Mouse (Mus musculus) embryonic facial prominence, embryonic 14.5 days (tissue): ENCODE data around the gene Sgsm1. TPM values are rescaled to one million over a fixed set of nuclear protein-coding genes. Genes with fewer than 3 reads are reported as not detected.

ENCODE experiments used
- ATAC-seq: fragments of 200-750 bp; cut with Nextera tagmentation; 2 replicates; pipeline ENCODE4 v1.8.0; 2017; ENCODE audit warnings: low read depth, moderate number of reproducible peaks, moderate TSS enrichment
- DNase-seq: peaks from one replicate; pipeline ENCODE4 v3.0.0-alpha.2; 2015; ENCODE audit warnings: low spot score
- H3K27ac ChIP-seq: fragments of 300-500 bp; sonication (generic); replicated peaks from 2 replicates; pipeline ENCODE4 v1.5.1; 2014; ENCODE audit warnings: low read depth, mild to moderate bottlenecking, low read length, moderate library complexity
- H3K27me3 ChIP-seq: fragments of 300-500 bp; sonication (generic); replicated peaks from 2 replicates; pipeline ENCODE4 v1.6.1; 2014; ENCODE audit warnings: low read length; ENCODE audit not compliant: control insufficient read depth, insufficient read depth
- H3K36me3 ChIP-seq: fragments of 300-500 bp; sonication (generic); 2 replicates; pipeline ENCODE4 v1.6.1; 2014; ENCODE audit warnings: low read length, mixed read lengths; ENCODE audit not compliant: control insufficient read depth, insufficient read depth
- H3K4me1 ChIP-seq: fragments of 300-500 bp; sonication (generic); 2 replicates; pipeline ENCODE4 v1.6.1; 2014; ENCODE audit warnings: antibody characterized with exemption, low read length; ENCODE audit not compliant: control insufficient read depth, insufficient read depth
- H3K4me2 ChIP-seq: fragments of 300-500 bp; sonication (generic); 2 replicates; pipeline ENCODE4 v1.6.1; 2014; ENCODE audit warnings: low read depth, mild to moderate bottlenecking, low read length, moderate library complexity, mixed read lengths
- H3K4me3 ChIP-seq: fragments of 300-500 bp; sonication (generic); 2 replicates; pipeline ENCODE4 v1.5.1; 2014; ENCODE audit warnings: low read depth, mild to moderate bottlenecking, low read length
- H3K9ac ChIP-seq: fragments of 300-500 bp; sonication (generic); 2 replicates; pipeline ENCODE4 v1.6.1; 2014; ENCODE audit warnings: low read depth, mild to moderate bottlenecking, low read length, moderate library complexity, mixed read lengths
- H3K9me3 ChIP-seq: fragments of 300-500 bp; sonication (generic); 2 replicates; pipeline ENCODE4 v1.6.1; 2016; ENCODE audit warnings: low read length; ENCODE audit not compliant: control insufficient read depth
- WGBS: fragments of 180-500 bp; shearing (Covaris S2); extraction: QIAGEN DNeasy Blood & Tissue Kit; methylation state at CpG from one replicate; pipeline ENCODE4 v1.1.7; 2014; 5-methylcytosine and 5-hydroxymethylcytosine counted together
- polyA plus RNA-seq: library from polyadenylated mRNA; unstranded; fragments of >200 nt; fragmentation: Nextera tagmentation; extraction: Ambion mirVana; gene quantifications from 2 replicates; pipeline ENCODE4 v1.2.1, GENCODE M21; 2014

Gene Sgsm1
- polyA plus RNA-seq, 1 experiment from 2014 or later: 2.0 TPM

DNA sequence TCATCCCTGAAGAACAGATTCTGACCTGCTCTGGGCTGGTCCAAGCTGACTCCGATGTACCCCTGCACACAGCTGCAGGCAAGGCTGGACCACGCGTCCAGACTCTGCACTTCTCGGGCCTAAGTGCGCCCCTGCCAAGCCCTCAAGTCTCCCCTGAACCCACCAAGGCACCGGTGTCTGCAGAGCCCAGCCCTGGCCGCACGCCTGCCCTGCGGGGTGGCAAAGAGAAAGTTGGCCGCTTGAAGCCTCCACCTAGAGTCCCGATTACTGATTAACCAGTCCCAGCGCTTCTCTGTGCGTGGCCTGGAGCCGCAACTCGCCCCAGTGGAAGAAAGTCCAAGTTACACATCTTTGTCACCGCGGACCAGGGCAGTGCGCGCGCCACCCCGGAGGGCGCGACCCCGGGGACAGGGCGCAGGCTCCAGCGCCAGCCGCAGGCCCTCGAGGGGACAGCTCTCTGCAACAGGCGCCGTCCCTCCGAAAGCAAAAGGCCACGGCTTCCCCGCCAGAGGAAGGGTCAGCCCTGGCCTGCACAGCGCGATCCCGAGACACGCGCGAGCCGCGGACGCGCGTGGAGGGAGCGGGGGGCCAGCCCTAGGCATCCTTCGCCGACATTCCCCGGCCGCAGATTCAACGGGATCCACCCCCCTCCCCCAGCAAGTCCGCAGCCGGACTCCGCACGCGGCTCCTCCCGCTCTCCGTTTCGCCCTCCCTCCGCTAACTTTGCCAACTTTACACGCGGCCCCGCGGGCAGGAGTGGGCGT is 90.0 kb downstream of the Sgsm1 start:
- Histone ChIP-seq H3K9ac (peak overlapping the region; percentile 54), H3K4me3 (peak overlapping the region; percentile 64), H3K27ac (no peak overlapping the region), H3K4me1 (no peaks in the 10 kb centered on the region), H3K27me3 (peaks cover 14% of the 10 kb centered on the region; the same call in 1 of the 2 replicates), H3K9me3 (no peaks in the 10 kb centered on the region), H3K36me3 (no peaks in the 10 kb centered on the region), H3K4me2 (peak overlapping the region; percentile 96)
- DNase-seq (no peak), ATAC-seq (peak; percentile 7; the same call in 1 of the 2 replicates)
- 2% methylated on average over 40 of the region's 64 CpGs for WGBS

DNA sequence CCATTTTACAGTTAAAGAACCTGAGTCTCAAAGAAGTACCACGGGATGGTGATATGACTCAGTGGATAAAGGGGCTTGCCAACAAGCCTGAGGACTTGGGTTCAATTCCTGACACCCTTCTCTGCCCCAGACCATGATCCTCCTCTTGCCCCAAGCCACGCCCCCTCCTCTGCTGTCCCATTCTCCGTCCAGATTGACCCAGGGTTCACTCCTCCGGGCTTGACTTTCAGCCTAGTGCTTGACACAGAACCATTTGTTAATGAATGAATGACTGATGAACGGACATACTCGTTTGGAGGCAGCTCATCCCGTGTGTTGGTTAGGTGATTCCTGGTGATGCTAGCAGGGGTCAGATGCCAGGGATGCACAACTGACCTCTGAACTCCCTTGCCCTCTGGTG is 90.7 kb downstream of the Sgsm1 start:
- peak overlapping the region; percentile 96; the same call in 1 of the 2 replicates for H3K4me2 ChIP-seq
- ATAC-seq (no peak), DNase-seq (no peak)
- H3K9ac ChIP-seq: no peak overlapping the region
- H3K4me1 ChIP-seq: no peaks in the 10 kb centered on the region
- peaks cover 14% of the 10 kb centered on the region; the same call in 1 of the 2 replicates for H3K27me3 ChIP-seq
- H3K9me3 ChIP-seq: no peaks in the 10 kb centered on the region
- no peaks in the 10 kb centered on the region for H3K36me3 ChIP-seq
- WGBS: 58% methylated on average over 7 of the region's 7 CpGs
- no peak overlapping the region for H3K4me3 ChIP-seq
- H3K27ac ChIP-seq: no peak overlapping the region

DNA sequence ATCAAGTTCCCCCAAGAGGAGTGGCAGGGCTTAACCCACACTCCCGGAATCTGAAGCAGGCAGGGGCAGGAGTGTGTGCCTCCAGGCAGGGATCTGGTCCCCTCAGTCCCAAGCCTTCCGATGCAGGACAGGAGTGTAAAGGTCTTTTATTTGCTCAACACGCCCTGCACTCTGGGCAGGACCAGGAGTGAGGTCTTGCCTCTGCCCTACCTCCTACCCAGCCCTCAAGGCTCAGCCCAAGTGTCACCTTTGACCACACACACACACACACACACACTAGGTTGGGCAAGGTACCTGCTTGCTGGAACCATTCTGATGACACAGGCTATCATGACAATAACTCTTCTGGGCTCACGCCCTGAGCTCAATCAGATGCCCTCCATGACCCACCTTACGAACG is 91.1 kb downstream of the Sgsm1 start:
- Histone ChIP-seq H3K4me2 (no peak overlapping the region), H3K36me3 (no peaks in the 10 kb centered on the region), H3K27ac (no peak overlapping the region), H3K4me3 (no peak overlapping the region), H3K27me3 (peaks cover 14% of the 10 kb centered on the region; the same call in 1 of the 2 replicates), H3K4me1 (no peaks in the 10 kb centered on the region), H3K9ac (no peak overlapping the region), H3K9me3 (no peaks in the 10 kb centered on the region)
- ATAC-seq (no peak), DNase-seq (no peak)
- WGBS: 73% methylated on average over 6 of the region's 6 CpGs

DNA sequence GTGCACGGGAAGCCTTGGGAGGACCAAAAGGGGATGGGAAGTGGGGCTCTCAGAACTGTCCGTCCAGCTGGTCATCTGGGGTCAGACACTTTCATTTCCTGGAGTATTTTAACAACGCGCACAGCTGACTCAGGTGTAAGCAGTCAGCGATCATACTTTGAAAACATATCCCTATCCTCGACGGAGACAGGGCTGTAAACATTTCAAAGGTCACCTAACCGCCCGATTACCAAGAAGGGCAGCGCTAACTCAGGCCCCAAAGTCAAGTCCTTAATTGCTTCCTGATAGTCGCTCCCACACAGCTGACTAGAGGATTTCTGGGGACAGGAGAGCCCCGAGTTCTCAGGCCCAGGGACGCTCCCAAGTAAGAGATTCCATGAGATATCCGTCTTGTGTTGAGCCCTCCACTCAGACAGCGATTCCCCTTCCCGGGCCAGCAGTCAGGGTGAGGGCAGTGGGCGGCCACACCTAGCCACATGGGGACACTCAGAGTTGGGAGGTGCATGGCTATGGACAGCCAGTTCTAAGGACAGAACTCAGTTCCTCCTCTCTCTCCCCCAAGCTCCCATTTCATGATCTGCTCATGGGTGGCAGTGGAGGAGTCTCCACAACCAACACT is 91.9 kb downstream of the Sgsm1 start:
- H3K9me3 ChIP-seq: no peaks in the 10 kb centered on the region
- H3K27me3 ChIP-seq: peaks cover 14% of the 10 kb centered on the region; the same call in 1 of the 2 replicates
- H3K9ac ChIP-seq: no peak overlapping the region
- DNase-seq (no peak), ATAC-seq (no peak)
- H3K4me3 ChIP-seq: no peak overlapping the region
- H3K36me3 ChIP-seq: no peaks in the 10 kb centered on the region
- WGBS: 62% methylated on average over 17 of the region's 17 CpGs
- H3K4me1 ChIP-seq: no peaks in the 10 kb centered on the region
- no peak overlapping the region for H3K4me2 ChIP-seq
- no peak overlapping the region for H3K27ac ChIP-seq

DNA sequence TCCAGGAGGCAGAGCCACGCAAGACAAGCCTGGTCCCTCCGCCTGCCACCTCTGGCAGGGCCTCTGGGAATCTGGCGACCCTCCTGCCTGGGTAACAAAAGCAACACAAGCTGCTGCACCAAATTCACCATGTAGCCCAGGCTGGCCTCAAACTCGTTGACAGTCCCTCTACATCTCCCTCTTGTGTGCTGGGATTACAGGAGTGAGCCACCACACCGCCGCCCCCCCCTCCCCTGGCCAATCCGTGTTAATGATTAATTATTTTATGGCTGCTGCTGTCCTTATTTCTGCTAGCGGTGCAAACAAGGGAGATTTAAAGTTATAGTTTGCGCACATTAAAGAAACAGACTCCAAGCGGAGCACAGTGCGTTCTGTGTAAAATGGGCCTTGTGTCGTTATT is 93.5 kb downstream of the Sgsm1 start:
- ATAC-seq (no peak), DNase-seq (no peak)
- Histone ChIP-seq H3K4me2 (no peak overlapping the region), H3K9ac (0 out of 2 replicates have a peak overlapping the region, but pooled peaks have one; percentile 3), H3K27me3 (peaks cover 14% of the 10 kb centered on the region; the same call in 1 of the 2 replicates), H3K9me3 (no peaks in the 10 kb centered on the region), H3K4me1 (no peaks in the 10 kb centered on the region), H3K4me3 (no peak overlapping the region), H3K36me3 (no peaks in the 10 kb centered on the region), H3K27ac (no peak overlapping the region)
- 84% methylated on average over 12 of the region's 12 CpGs for WGBS

DNA sequence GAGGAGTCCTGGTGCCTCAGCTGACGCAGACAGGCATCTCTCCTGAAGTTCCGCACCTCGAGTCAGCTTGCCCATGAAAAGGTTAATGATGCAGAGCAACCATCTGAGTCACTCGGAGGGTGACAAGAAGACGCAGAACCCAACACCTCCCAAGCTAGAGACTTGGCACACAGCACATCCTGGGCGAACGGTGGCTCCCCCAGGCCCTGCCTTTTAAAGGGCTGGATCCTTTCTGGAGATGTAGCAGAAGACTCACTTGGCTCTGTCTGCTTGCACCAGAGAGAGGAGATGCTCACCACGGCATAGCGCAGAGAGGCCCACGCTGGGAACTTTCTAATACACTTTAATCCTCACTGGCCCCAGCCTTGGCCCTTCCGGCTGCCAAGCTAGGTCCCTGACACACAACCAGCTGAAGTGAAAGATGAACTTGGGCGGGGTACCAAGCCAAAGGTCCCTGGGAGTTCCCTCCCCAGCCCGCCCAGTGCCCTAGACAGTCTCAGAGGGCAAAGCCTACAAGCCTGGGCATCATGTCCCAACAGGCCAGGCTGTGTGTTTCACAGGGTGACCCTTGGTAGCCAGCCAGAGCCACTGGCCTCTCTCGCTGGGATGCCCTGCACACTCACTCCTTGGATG is 94.1 kb downstream of the Sgsm1 start:
- H3K4me2 ChIP-seq: no peak overlapping the region
- H3K4me3 ChIP-seq: no peak overlapping the region
- H3K27ac ChIP-seq: no peak overlapping the region
- H3K9ac ChIP-seq: 0 out of 2 replicates have a peak overlapping the region, but pooled peaks have one; percentile 3
- peaks cover 14% of the 10 kb centered on the region; the same call in 1 of the 2 replicates for H3K27me3 ChIP-seq
- no peaks in the 10 kb centered on the region for H3K4me1 ChIP-seq
- 69% methylated on average over 13 of the region's 14 CpGs for WGBS
- H3K36me3 ChIP-seq: no peaks in the 10 kb centered on the region
- DNase-seq (no peak), ATAC-seq (no peak)
- H3K9me3 ChIP-seq: no peaks in the 10 kb centered on the region

DNA sequence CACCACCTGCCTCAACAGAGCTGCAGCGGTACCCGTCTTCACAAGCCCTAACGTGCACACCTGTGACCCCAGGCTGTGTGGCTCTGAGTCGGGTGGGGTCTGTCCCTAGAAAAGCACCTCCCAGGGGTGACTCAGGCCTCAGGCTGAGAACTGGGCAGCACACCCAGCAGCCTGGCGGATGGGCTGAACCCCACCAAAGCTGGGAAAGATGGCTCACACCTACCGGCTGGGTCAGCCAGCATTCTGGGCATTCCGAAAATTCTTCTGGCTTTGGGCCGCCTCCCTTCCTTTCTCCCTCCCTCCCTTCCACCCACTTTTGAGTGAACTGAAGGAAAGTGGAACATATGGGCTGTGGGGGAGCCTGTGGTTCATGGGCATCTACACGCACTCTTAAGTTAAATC is 95.0 kb downstream of the Sgsm1 start:
- Histone ChIP-seq H3K4me2 (no peak overlapping the region), H3K27ac (no peak overlapping the region), H3K9ac (no peak overlapping the region), H3K27me3 (peaks cover 11% of the 10 kb centered on the region; the same call in 1 of the 2 replicates), H3K4me1 (no peaks in the 10 kb centered on the region), H3K9me3 (no peaks in the 10 kb centered on the region), H3K4me3 (no peak overlapping the region), H3K36me3 (no peaks in the 10 kb centered on the region)
- DNase-seq (no peak), ATAC-seq (no peak)
- 52% methylated on average over 9 of the region's 9 CpGs for WGBS

DNA sequence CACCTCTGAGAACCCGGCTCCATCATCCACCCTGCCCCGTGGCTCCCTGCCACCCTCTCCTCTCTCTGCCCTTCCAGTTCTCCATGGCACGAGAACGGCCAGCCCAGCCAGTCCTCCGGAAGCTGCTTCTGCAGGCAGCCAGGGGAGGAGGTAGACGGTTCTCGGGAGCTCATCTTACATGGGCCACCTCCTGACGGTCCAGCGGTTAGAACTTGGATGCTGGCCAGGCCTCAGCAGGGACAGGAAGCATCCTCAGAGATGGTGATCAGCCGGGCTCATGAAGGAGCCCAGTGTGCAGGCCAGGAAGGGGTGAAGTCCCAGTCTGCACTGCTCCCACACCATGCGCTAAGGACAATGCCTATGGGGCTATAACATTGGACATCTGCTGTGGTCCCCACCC is 96.1 kb downstream of the Sgsm1 start:
- H3K36me3 ChIP-seq: no peaks in the 10 kb centered on the region
- no peaks in the 10 kb centered on the region for H3K27me3 ChIP-seq
- ATAC-seq (peak; percentile 11; the same call in 1 of the 2 replicates), DNase-seq (peak; percentile 70)
- H3K4me2 ChIP-seq: no peak overlapping the region
- H3K9ac ChIP-seq: no peak overlapping the region
- no peaks in the 10 kb centered on the region for H3K9me3 ChIP-seq
- no peak overlapping the region for H3K27ac ChIP-seq
- H3K4me1 ChIP-seq: peaks cover 5% of the 10 kb centered on the region
- H3K4me3 ChIP-seq: no peak overlapping the region
- WGBS: 48% methylated on average over 11 of the region's 11 CpGs
